Mouse (Mus musculus): Measurements from ENCODE around the gene Churc1. TPM values are rescaled to one million over a fixed set of nuclear protein-coding genes. Genes with fewer than 3 reads are reported as not detected.
"Not testable (repeated sequence)": the region's sequence is repeated elsewhere in the genome, so short reads cannot be mapped to it uniquely, and the experiment has no call there.

The Churc1 gene
- total RNA-seq, 2 experiments from 2014 or later, result 91.6 to 92.1 TPM

GRCm38 (mm10) chr12:76792540-76792939 is 27.2 kb downstream of the Churc1 start:
- not testable (repeated sequence) for DNase-seq

- DNase-seq, result no peak
Observed at GRCm38 (mm10) chr12:76795350-76795749, 30.0 kb downstream of the Churc1 start, which contains the start of gene Gpx2. Gpx2 (minus strand) TSS chr12:76795554.

- DNase-seq, result no peak
Observed at GRCm38 (mm10) chr12:76796938-76797539, 31.7 kb downstream of the Churc1 start.

- DNase-seq, result no peak
Observed at GRCm38 (mm10) chr12:76798008-76798720, 32.8 kb downstream of the Churc1 start.

- no peak for DNase-seq
Observed at GRCm38 (mm10) chr12:76803028-76803427, 37.7 kb downstream of the Churc1 start.

GRCm38 (mm10) chr12:76803700-76804252 is 38.4 kb downstream of the Churc1 start:
- DNase-seq, result peak; percentile 45 to 64

GRCm38 (mm10) chr12:76805056-76805811 is 39.9 kb downstream of the Churc1 start:
- no peak for DNase-seq

GRCm38 (mm10) chr12:76807796-76808195 is 42.5 kb downstream of the Churc1 start:
- no peak for DNase-seq

- DNase-seq, result no peak
Observed at GRCm38 (mm10) chr12:76810491-76810890, 45.2 kb downstream of the Churc1 start.

- DNase-seq, result peak; percentile 17 to 22
Observed at GRCm38 (mm10) chr12:76811006-76811405, 45.7 kb downstream of the Churc1 start.

- DNase-seq, result no peak
Observed at GRCm38 (mm10) chr12:76813543-76813942, 48.2 kb downstream of the Churc1 start.

GRCm38 (mm10) chr12:76814120-76814519 is 48.8 kb downstream of the Churc1 start:
- DNase-seq, result no peak

- DNase-seq, result no peak
Observed at GRCm38 (mm10) chr12:76816720-76817119, 51.4 kb downstream of the Churc1 start.

- DNase-seq, result no peak
Observed at GRCm38 (mm10) chr12:76817176-76817575, 51.8 kb downstream of the Churc1 start.

- DNase-seq, result no peak
Observed at GRCm38 (mm10) chr12:76818120-76818519, 52.8 kb downstream of the Churc1 start.

- no peak for DNase-seq
Observed at GRCm38 (mm10) chr12:76818908-76819307, 53.6 kb downstream of the Churc1 start.

- peak in 1 of 2 experiments; percentile 9 for DNase-seq
Observed at GRCm38 (mm10) chr12:76819816-76820215, 54.5 kb downstream of the Churc1 start.

- DNase-seq, result no peak
Observed at GRCm38 (mm10) chr12:76820615-76821014, 55.3 kb downstream of the Churc1 start.

- DNase-seq, result peak; percentile 12 to 24
Observed at GRCm38 (mm10) chr12:76822002-76822650, 56.8 kb downstream of the Churc1 start.

- DNase-seq, result no peak
Observed at GRCm38 (mm10) chr12:76822651-76823041, 57.3 kb downstream of the Churc1 start, which contains the start of gene Rab15. Rab15 (minus strand) TSS chr12:76822908.

- no peak for DNase-seq
Observed at GRCm38 (mm10) chr12:76825283-76825682, 59.9 kb downstream of the Churc1 start.

GRCm38 (mm10) chr12:76832704-76833103 is 67.4 kb downstream of the Churc1 start:
- peak in 1 of 2 experiments; percentile 39 for DNase-seq

Measured in heart, adult 18-20 months (tissue).